Mouse (Mus musculus) CH12.LX (cell line): ENCODE results near the gene Ikzf4.

Experiments
- CTCF ChIP-seq, 2 experiments: IDR thresholded peaks in 1 of 2; conservative IDR thresholded peaks in 1 of 2; 2 replicates each; pipeline ENCODE4 v1.5.1; 2011 to 2012; ENCODE audit warnings: low read depth in 2 of 2, low read length in 2 of 2, improper control_type of control experiment in 1 of 2, inconsistent platforms in 1 of 2, mild to moderate bottlenecking in 1 of 2, moderate library complexity in 1 of 2
- ELF1 ChIP-seq: IDR thresholded peaks from 2 replicates; pipeline ENCODE4 v1.6.1; 2014; ENCODE audit warnings: low read depth, mild to moderate bottlenecking, inconsistent platforms, low read length, improper control_type of control experiment
- ETS1 ChIP-seq: conservative IDR thresholded peaks from 2 replicates; pipeline ENCODE4 v1.6.1; 2012; ENCODE audit warnings: low read depth, mild to moderate bottlenecking, inconsistent platforms, low read length, improper control_type of control experiment, moderate library complexity
- POLR2A ChIP-seq: IDR thresholded peaks from 2 replicates; pipeline ENCODE4 v1.6.1; 2011; ENCODE audit warnings: low read depth, mild to moderate bottlenecking, improper control_type of control experiment, low read length
- RAD21 ChIP-seq: IDR thresholded peaks from 2 replicates; pipeline ENCODE4 v1.6.1; 2011; ENCODE audit warnings: low read depth, mild to moderate bottlenecking, low read length, improper control_type of control experiment, moderate library complexity
- USF2 ChIP-seq: conservative IDR thresholded peaks from 2 replicates; pipeline ENCODE4 v1.6.1; 2011; ENCODE audit warnings: low read depth, low read length, improper control_type of control experiment

DNA sequence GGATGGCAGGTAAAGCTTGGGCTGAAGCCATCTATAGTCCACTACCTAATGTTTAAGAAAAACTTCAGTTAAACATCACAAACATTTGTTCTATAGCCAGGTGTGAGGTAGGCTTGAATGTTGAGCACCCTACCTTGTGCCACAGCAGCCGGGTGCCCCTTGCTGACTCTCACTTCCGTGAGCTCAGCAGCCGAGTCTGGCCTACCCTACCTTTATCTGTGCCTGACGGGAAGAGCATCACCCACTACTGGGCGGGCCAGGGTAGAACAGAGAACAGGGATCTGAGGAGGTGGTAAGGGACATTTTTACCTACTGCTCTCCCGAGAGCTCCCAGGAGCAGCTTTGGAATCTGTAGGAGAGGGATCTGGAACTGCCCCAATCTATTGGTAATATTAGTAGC lies 3.0 kb downstream of the Ikzf4 start:
- TF ChIP-seq CTCF (conservative IDR thresholded peaks at IDR 0.05 in 1 of 2, IDR thresholded peaks at IDR 0.05 in 1 of 2; ENCODE audit: low read depth in 2 of 2, low read length in 2 of 2) (no peak), USF2 (no peak), RAD21 (no peak), POLR2A (no peak), ETS1 (no peak), ELF1 (no peak)
